Mouse (Mus musculus): ENCODE measurements around the gene Ms4a12.

DNA sequence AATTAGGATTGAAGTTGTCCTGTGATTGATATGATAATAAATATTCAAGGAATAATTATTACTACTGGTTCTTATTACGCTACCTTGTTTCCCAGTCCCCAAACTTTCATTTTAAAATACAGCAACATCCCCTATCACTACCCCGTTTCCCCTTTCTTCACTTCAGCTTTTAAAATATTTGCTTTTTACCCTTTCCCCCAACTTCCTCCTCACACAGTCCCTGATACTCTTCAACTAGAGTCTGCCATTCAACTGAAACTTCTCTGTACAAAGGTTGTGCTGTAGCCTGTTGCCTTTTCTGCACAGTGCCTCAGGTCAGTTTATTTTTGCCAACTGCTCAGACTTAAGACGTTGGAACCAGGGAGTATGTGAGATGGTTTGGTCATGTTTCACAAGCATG, 31.3 kb upstream of the Ms4a12 start:
- no peak for TF ChIP-seq CTCF (IDR thresholded peaks at IDR 0.05; ENCODE audit: control insufficient read depth, insufficient read depth, insufficient read length)
- TF ChIP-seq USF1 (IDR thresholded peaks at IDR 0.05; ENCODE audit: low read depth) = no peak
- TF ChIP-seq CEBPB (IDR thresholded peaks at IDR 0.05; ENCODE audit: low read depth) = no peak
- no peak for TF ChIP-seq MAX (IDR thresholded peaks at IDR 0.05)
- no peak for TF ChIP-seq MYOG (IDR thresholded peaks at IDR 0.05; ENCODE audit: control insufficient read depth, extremely low read depth, insufficient read length)
- TF ChIP-seq MYOD1 (IDR thresholded peaks at IDR 0.05; ENCODE audit: control insufficient read depth, insufficient read length, low read depth) = no peak

All from C2C12 (cell line).